Mouse (Mus musculus): ENCODE data around the gene Zc4h2.

DNA sequence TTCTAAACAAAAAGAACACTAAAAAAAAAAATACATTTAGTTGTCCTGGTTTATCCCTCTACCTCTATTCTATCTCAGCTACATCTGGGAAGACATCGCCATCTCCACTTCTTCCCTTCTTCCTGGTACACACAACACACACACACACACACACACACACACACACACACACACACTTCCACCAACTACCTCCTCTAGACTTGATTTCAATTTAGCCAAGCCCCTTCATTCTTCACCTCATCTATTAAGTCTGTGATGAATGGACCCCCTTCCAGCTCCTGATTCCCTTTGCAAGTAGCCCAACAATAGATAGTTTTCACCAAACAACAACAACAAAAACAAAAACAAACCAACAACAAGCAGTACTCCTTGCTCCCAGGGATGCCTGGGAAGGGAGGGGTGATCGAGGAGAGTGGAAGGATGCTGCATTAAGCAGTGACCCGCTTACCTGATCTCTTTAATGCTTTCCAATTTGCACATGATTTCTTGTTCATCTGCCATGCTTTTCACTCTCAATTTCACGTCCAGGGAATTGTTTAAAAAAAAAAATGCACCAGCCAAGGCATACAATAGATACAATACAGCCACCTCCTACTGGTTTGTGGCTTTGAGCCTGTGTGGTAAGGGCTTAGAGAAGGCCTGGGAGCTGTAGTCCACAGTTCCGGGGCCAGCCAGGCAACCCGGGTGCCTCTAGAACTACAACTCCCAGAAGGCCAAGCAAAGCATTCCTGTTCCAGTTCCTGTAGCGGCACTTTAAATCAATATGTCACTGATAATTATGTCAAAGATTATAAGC lies at the start of gene Zc4h2:
- TF ChIP-seq TAL1 (IDR thresholded peaks at IDR 0.05; ENCODE audit: low read length) (no peak), GATA1 (IDR thresholded peaks at IDR 0.05; ENCODE audit: low read length) (no peak)
